Mouse (Mus musculus): Measurements from ENCODE around the gene Nbea. TPM values are rescaled to one million over a fixed set of nuclear protein-coding genes. Genes with fewer than 3 reads are reported as not detected.

Nbea gene
- polyA plus RNA-seq, 1 experiment = 1.9 TPM

DNA sequence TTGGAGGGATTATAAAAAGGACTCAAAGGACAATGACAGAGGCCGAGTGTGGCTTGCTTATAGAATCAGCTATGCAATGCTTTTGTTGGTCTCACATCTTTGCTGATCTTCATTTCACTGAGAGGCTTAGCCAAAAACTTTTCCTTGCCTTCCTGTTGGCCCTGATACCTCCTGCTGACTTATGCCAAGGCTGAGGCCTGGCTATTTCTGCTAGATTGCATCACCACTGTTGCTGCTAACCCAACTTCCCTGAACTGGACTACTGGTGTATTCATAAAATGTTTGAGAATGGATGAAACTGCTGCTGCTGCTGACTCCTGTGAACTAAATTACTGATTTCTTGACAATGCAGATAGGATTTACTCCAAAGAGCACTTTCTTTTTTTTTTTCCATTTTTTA lies 274.2 kb downstream of the Nbea start:
- Histone ChIP-seq H3K27ac (ENCODE audit: control insufficient read depth, insufficient read depth, low read depth, low read length, poor library complexity) (no peak overlapping the region), H3K4me1 (ENCODE audit: control insufficient read depth, insufficient read depth, low read length) (no peaks in the 10 kb centered on the region), H3K4me3 (replicated peaks; ENCODE audit: control insufficient read depth, low read depth, low read length) (no peak overlapping the region)
- WGBS = 90% methylated on average over 1 of the region's 1 CpGs
- TF ChIP-seq POLR2A (IDR thresholded peaks at IDR 0.05; ENCODE audit: borderline replicate concordance, control insufficient read depth, low read depth, low read length) (no peak), CTCF (IDR thresholded peaks at IDR 0.05; ENCODE audit: control insufficient read depth, insufficient read depth, low read length) (no peak)

DNA sequence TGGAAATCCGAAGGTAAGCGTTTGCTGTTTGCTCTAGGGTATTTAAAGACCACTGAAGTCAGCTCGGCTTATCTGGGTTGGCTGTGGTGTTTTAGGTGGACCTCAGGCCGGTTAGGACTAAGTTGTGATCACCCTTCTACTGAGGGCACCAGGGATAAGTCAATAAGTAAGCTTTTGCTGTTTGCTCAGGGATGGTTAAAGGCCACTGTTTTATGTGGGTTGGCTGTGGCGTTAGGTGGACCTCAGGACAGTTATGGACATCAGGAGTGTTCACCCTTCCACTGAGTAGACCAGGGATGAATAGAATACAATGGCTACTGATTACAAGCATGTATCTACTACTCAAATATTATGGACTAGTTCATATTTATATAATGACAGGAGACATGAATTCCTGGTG lies 292.9 kb downstream of the Nbea start:
- no peak overlapping the region for H3K4me3 ChIP-seq (replicated peaks; ENCODE audit: control insufficient read depth, low read depth, low read length)
- no peak overlapping the region for H3K27ac ChIP-seq (ENCODE audit: control insufficient read depth, insufficient read depth, low read depth, low read length, poor library complexity)
- WGBS = 77% methylated on average over 5 of the region's 5 CpGs
- TF ChIP-seq POLR2A (IDR thresholded peaks at IDR 0.05; ENCODE audit: borderline replicate concordance, control insufficient read depth, low read depth, low read length) = no peak
- TF ChIP-seq CTCF (IDR thresholded peaks at IDR 0.05; ENCODE audit: control insufficient read depth, insufficient read depth, low read length) = no peak
- H3K4me1 ChIP-seq (ENCODE audit: control insufficient read depth, insufficient read depth, low read length) = no peaks in the 10 kb centered on the region

DNA sequence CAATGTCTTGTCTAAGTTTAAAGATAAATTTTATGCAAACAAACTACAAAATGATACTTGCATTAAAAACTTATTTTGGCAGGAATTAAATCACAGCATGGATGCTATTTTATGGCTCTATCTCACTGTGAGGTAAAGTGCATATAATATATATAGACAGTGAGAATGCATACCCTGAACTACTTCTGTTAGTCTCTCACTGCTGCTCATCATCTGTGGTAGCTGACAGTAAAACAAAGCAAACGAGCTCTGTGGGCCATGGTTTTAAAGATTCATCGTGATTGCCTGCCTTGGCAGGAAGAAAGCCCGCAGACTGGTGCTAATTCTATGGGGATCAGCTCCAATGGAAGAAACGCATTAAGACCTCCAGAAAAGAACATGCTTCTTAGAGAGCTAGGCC lies 294.3 kb downstream of the Nbea start:
- Histone ChIP-seq H3K4me1 (ENCODE audit: control insufficient read depth, insufficient read depth, low read length) (no peaks in the 10 kb centered on the region), H3K4me3 (replicated peaks; ENCODE audit: control insufficient read depth, low read depth, low read length) (no peak overlapping the region), H3K27ac (ENCODE audit: control insufficient read depth, insufficient read depth, low read depth, low read length, poor library complexity) (no peak overlapping the region)
- TF ChIP-seq CTCF (IDR thresholded peaks at IDR 0.05; ENCODE audit: control insufficient read depth, insufficient read depth, low read length) = no peak
- TF ChIP-seq POLR2A (IDR thresholded peaks at IDR 0.05; ENCODE audit: borderline replicate concordance, control insufficient read depth, low read depth, low read length) = no peak
- WGBS = 84% methylated on average over 4 of the region's 4 CpGs

DNA sequence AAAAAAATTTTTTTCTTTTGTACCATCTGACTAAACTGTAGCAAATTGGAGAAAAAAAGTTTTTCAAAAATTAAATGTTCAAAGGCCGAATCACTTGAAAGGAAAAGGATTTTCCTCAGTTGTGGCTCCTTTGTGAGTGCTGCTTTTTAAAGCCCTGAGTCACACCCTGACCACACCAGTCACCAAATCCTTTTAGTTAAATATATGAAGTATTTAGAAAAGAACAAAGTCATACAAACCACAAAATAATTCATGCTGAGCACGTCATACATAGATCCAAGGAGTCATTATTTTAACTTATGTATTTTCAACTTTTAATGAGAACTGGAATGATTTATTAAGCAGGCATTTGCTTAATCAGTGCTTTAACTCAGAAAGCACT lies 295.7 kb downstream of the Nbea start:
- 23% methylated on average over 2 of the region's 2 CpGs for WGBS
- no peak for TF ChIP-seq POLR2A (IDR thresholded peaks at IDR 0.05; ENCODE audit: borderline replicate concordance, control insufficient read depth, low read depth, low read length)
- TF ChIP-seq CTCF (IDR thresholded peaks at IDR 0.05; ENCODE audit: control insufficient read depth, insufficient read depth, low read length) = no peak

DNA sequence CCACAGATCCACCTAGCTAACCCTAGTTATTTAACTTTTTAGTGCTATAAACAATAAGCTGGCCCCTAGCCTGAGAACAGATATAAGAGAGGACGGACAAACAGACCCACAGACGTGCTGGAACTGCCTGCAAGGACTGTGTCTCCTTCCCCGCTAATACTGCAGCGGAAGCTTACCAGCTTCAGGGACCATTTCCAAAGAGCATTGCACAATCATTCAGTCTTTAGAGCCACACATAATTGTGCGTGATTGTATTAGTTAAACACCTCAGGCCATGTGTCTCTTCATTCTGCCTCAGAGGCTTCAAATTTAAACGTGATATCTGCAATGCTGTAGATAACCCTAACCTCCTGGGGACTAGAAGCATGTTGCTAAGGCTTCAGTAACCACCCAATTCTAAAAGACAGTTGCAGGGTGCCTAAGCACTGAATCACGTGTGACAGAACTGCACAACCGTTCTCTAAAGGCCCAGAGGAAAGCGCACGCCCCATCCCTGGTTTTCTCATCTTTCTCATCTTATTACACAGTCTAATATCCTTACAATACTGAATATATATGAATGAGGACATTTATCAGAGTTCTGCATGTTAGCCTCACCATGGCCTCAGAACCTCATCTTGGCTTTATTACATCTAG lies 296.2 kb downstream of the Nbea start:
- no peaks in the 10 kb centered on the region for H3K4me1 ChIP-seq (ENCODE audit: control insufficient read depth, insufficient read depth, low read length)
- 60% methylated on average over 10 of the region's 10 CpGs for WGBS
- no peak for TF ChIP-seq POLR2A (IDR thresholded peaks at IDR 0.05; ENCODE audit: borderline replicate concordance, control insufficient read depth, low read depth, low read length)
- TF ChIP-seq CTCF (IDR thresholded peaks at IDR 0.05; ENCODE audit: control insufficient read depth, insufficient read depth, low read length) = no peak
- H3K27ac ChIP-seq (ENCODE audit: control insufficient read depth, insufficient read depth, low read depth, low read length, poor library complexity) = no peak overlapping the region
- no peak overlapping the region for H3K4me3 ChIP-seq (replicated peaks; ENCODE audit: control insufficient read depth, low read depth, low read length)

More for the DNA sequence above, 295.7 kb downstream of the Nbea start:
- no peak overlapping the region for H3K27ac ChIP-seq (ENCODE audit: control insufficient read depth, insufficient read depth, low read depth, low read length, poor library complexity)
- H3K4me3 ChIP-seq (replicated peaks; ENCODE audit: control insufficient read depth, low read depth, low read length) = no peak overlapping the region
- H3K4me1 ChIP-seq (ENCODE audit: control insufficient read depth, insufficient read depth, low read length) = no peaks in the 10 kb centered on the region

DNA sequence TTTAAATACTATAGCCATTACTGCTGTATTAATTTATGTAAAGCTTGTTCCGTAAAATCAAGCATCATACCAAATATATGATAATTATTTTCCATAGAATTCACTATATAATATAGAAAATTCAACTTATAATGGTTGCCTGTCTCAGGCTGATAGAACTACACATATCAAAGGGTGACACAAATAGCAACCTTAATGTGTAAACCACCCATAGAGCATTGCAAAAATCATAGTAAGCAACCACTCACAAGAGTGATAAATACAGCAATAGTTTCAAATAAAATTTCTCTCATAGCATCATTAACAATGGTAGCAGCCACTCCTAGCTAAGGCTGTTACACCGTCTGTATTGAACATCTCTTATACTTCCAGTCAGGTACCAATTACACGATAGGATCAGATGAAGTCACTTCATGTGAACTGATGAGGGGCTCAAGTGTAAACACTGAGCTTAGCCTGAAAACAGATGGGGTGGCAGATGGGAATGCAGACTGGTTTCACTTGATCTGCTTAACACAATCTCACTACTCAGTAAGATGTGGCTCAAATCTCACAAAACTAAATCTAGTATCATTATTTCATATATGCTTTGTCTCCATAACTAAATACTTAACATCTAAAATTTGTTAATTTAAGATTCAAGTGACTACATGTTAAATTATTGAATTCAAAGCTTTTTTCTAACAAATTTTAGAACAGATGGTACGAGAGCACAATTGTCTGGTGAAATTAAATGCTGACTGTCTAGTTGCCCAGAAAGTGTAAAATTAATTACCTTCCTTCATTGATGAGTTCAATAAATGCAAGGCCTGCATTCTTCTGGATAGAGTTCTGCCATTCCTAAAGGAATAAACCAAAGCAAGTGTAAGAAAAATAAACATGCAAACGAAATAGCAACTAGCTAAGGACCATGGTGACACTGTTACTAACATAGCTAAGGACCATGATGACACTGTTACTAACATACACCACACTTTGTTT lies 310.3 kb downstream of the Nbea start:
- WGBS = 75% methylated on average over 5 of the region's 5 CpGs
- Histone ChIP-seq H3K4me1 (ENCODE audit: control insufficient read depth, insufficient read depth, low read length) (no peaks in the 10 kb centered on the region), H3K27ac (ENCODE audit: control insufficient read depth, insufficient read depth, low read depth, low read length, poor library complexity) (no peak overlapping the region), H3K4me3 (replicated peaks; ENCODE audit: control insufficient read depth, low read depth, low read length) (no peak overlapping the region)
- TF ChIP-seq CTCF (IDR thresholded peaks at IDR 0.05; ENCODE audit: control insufficient read depth, insufficient read depth, low read length) = no peak
- no peak for TF ChIP-seq POLR2A (IDR thresholded peaks at IDR 0.05; ENCODE audit: borderline replicate concordance, control insufficient read depth, low read depth, low read length)

DNA sequence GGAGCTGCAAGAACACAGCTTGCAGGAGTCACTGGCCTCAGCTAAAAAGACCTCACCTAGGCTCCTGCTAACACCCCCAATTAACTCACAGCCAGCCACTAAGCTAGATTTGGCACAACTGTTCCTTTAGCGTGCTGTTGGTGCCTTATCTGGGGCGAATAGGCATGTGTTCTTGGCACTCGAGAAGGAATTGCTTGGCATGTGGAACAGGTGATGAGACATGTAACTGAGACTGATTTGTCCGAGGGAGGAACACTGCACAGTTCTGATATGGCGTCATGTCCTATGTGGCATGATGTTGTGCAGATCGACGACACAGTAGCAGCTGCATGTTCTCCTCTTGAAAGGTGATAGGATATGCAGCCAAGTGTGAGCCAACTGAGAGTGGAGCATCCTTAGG lies 331.0 kb downstream of the Nbea start:
- Histone ChIP-seq H3K4me1 (ENCODE audit: control insufficient read depth, insufficient read depth, low read length) (no peaks in the 10 kb centered on the region), H3K4me3 (replicated peaks; ENCODE audit: control insufficient read depth, low read depth, low read length) (no peak overlapping the region), H3K27ac (ENCODE audit: control insufficient read depth, insufficient read depth, low read depth, low read length, poor library complexity) (no peak overlapping the region)
- 82% methylated on average over 7 of the region's 7 CpGs for WGBS
- TF ChIP-seq CTCF (IDR thresholded peaks at IDR 0.05; ENCODE audit: control insufficient read depth, insufficient read depth, low read length) (no peak), POLR2A (IDR thresholded peaks at IDR 0.05; ENCODE audit: borderline replicate concordance, control insufficient read depth, low read depth, low read length) (no peak)

DNA sequence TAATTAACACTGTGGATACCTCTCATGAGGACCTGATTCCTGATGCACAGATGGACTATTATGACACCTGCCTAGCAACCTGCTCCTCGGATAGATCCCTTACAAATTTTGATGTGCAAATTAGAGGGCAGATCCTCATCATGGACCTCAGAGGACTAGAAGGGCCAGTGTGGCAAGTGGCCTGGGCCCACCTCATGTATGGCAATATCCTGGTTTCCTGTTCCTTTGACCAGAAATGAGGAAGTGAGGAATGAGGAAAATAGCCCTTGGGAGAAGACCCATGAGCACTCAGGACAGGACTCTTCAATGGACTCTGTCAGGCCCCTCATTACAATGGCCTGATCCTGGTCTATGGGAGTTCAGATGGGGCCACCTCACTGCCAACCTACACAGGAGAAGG lies 336.4 kb downstream of the Nbea start:
- Histone ChIP-seq H3K27ac (ENCODE audit: control insufficient read depth, insufficient read depth, low read depth, low read length, poor library complexity) (no peak overlapping the region), H3K4me3 (replicated peaks; ENCODE audit: control insufficient read depth, low read depth, low read length) (no peak overlapping the region), H3K4me1 (ENCODE audit: control insufficient read depth, insufficient read depth, low read length) (no peaks in the 10 kb centered on the region)
- WGBS = 39% methylated on average over 1 of the region's 1 CpGs
- TF ChIP-seq POLR2A (IDR thresholded peaks at IDR 0.05; ENCODE audit: borderline replicate concordance, control insufficient read depth, low read depth, low read length) (no peak), CTCF (IDR thresholded peaks at IDR 0.05; ENCODE audit: control insufficient read depth, insufficient read depth, low read length) (no peak)

Measured in bone marrow, adult 2 months (tissue).